Mouse (Mus musculus): ENCODE data around the gene Pga5.

- no peak for TF ChIP-seq CTCF (IDR thresholded peaks at IDR 0.05; ENCODE audit: low read depth)
- TF ChIP-seq EP300 (optimal IDR thresholded peaks at IDR 0.05), result no peak
These were observed 25.6 kb upstream of the Pga5 start for GRCm38 (mm10) chr19:10703470-10703869.

Measured in stomach, postnatal 0 days (tissue).